Mouse (Mus musculus) hindbrain, embryonic 14.5 days (tissue): Measurements from ENCODE around the gene Reln. TPM values are rescaled to one million over a fixed set of nuclear protein-coding genes. Genes with fewer than 3 reads are reported as not detected.

Experiments
- ATAC-seq: fragments of 200-750 bp; cut with Nextera tagmentation; 2 replicates; pipeline ENCODE4 v1.8.0; 2017; ENCODE audit warnings: moderate number of reproducible peaks, mild to moderate bottlenecking, moderate TSS enrichment, moderate library complexity; ENCODE audit not compliant: low FRiP score
- DNase-seq: peaks from one replicate; pipeline ENCODE4 v3.0.0-alpha.2; 2015; ENCODE audit warnings: low spot score
- H3K27ac ChIP-seq: fragments of 300-500 bp; sonication (generic); 2 replicates; pipeline ENCODE4 v1.5.1; 2014; ENCODE audit warnings: mild to moderate bottlenecking, moderate library complexity
- H3K27me3 ChIP-seq: fragments of 300-500 bp; sonication (generic); 2 replicates; pipeline ENCODE4 v1.6.1; 2014; ENCODE audit warnings: mild to moderate bottlenecking, low read length, mixed read lengths; ENCODE audit not compliant: control insufficient read depth, insufficient read depth
- H3K36me3 ChIP-seq: fragments of 300-500 bp; sonication (generic); replicated peaks from 2 replicates; pipeline ENCODE4 v1.6.1; 2014; ENCODE audit not compliant: control insufficient read depth, insufficient read depth
- H3K4me1 ChIP-seq: fragments of 300-500 bp; sonication (generic); replicated peaks from 2 replicates; pipeline ENCODE4 v1.6.1; 2014; ENCODE audit warnings: antibody characterized with exemption, low read length, mixed read lengths; ENCODE audit not compliant: control insufficient read depth, insufficient read depth
- H3K4me2 ChIP-seq: fragments of 300-500 bp; sonication (generic); replicated peaks from 2 replicates; pipeline ENCODE4 v1.6.1; 2014; ENCODE audit warnings: mild to moderate bottlenecking, moderate library complexity
- H3K4me3 ChIP-seq: fragments of 300-500 bp; sonication (generic); replicated peaks from 2 replicates; pipeline ENCODE4 v1.5.1; 2014; ENCODE audit warnings: mild to moderate bottlenecking, low read length
- H3K9ac ChIP-seq: fragments of 300-500 bp; sonication (generic); 2 replicates; pipeline ENCODE4 v1.6.1; 2014
- H3K9me3 ChIP-seq: fragments of 300-500 bp; sonication (generic); 2 replicates; pipeline ENCODE4 v1.6.1; 2016; ENCODE audit warnings: low read length; ENCODE audit not compliant: control insufficient read depth
- WGBS: fragments of 180-500 bp; shearing (Covaris S2); extraction: QIAGEN DNeasy Blood & Tissue Kit; methylation state at CpG from one replicate; pipeline ENCODE4 v1.1.7; 2014; 5-methylcytosine and 5-hydroxymethylcytosine counted together
- polyA plus RNA-seq: library from polyadenylated mRNA; unstranded; fragments of >200 nt; fragmentation: Nextera tagmentation; extraction: Ambion mirVana; gene quantifications from 2 replicates; pipeline ENCODE4 v1.2.1, GENCODE M21; 2014

Reln gene
- polyA plus RNA-seq, 1 experiment from 2014 or later = 63.5 TPM

GRCm38 (mm10) chr5:22295161-22295560 lies 49.3 kb downstream of the Reln start:
- H3K9ac ChIP-seq = no peak overlapping the region
- WGBS = 57% methylated on average over 6 of the region's 6 CpGs
- no peak overlapping the region for H3K27ac ChIP-seq
- H3K9me3 ChIP-seq = no peaks in the 10 kb centered on the region
- no peaks in the 10 kb centered on the region for H3K36me3 ChIP-seq
- H3K4me1 ChIP-seq = 0 out of 2 replicates have a peak, but pooled peaks cover 3% of the 10 kb centered on the region
- H3K4me3 ChIP-seq = no peak overlapping the region
- H3K27me3 ChIP-seq = no peaks in the 10 kb centered on the region
- DNase-seq (no peak), ATAC-seq (no peak)
- no peak overlapping the region for H3K4me2 ChIP-seq

DNA sequence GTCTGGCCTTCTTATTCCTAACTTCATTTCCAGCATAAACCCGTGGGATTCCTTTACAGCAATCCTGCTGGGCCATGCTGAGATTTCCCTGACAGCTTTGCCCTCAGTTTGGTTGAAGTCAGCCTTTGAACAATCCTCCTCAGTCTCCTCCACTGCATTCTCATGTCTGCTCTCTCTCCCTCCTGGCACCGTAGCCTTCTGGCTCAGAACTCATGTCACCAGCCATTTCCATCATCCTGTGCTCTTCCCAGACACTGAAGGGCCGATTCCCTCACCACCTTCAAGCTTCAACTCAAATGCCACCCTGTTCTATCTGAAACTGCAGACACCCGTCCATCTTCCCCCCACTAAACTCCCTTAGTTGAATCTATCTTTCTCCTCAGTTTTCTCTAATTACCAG lies 53.1 kb downstream of the Reln start:
- no peak overlapping the region for H3K4me3 ChIP-seq
- no peaks in the 10 kb centered on the region for H3K27me3 ChIP-seq
- H3K27ac ChIP-seq = no peak overlapping the region
- 0 out of 2 replicates have a peak, but pooled peaks cover 3% of the 10 kb centered on the region for H3K4me1 ChIP-seq
- H3K9me3 ChIP-seq = no peaks in the 10 kb centered on the region
- ATAC-seq (no peak), DNase-seq (no peak)
- 78% methylated on average over 4 of the region's 4 CpGs for WGBS
- H3K36me3 ChIP-seq = no peaks in the 10 kb centered on the region
- H3K9ac ChIP-seq = no peak overlapping the region
- H3K4me2 ChIP-seq = no peak overlapping the region

GRCm38 (mm10) chr5:22285396-22285795 lies 59.1 kb downstream of the Reln start:
- ATAC-seq (no peak), DNase-seq (no peak)
- Histone ChIP-seq H3K27ac (no peak overlapping the region), H3K9ac (no peak overlapping the region), H3K4me3 (no peak overlapping the region), H3K4me2 (no peak overlapping the region), H3K27me3 (no peaks in the 10 kb centered on the region), H3K9me3 (no peaks in the 10 kb centered on the region), H3K4me1 (no peaks in the 10 kb centered on the region), H3K36me3 (no peaks in the 10 kb centered on the region)
- WGBS = 77% methylated on average over 4 of the region's 4 CpGs

DNA sequence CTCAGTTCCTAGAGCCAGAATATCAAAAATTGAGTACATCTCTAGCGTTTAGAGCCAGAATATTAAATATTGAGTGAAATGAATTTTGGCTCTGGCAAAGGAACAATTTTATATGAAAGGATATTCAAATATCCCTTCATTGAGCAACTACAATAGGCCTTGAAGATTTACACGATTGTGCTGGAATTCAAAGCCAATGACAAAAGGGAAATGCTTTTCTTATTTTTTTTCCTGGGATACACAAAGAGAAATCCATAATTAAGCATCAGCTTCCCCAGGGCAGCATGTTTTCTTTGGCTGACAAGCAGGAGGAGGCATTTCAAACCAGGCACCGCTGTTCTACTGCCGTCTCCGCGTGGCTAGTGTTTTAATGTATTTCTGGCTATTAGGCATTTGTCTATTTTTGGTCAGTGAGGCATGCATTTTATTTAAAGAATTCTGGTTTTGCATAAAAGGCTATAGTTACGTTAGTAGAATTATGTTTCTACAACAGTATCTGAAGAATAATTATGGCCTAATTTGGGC lies 62.3 kb downstream of the Reln start:
- no peaks in the 10 kb centered on the region for H3K36me3 ChIP-seq
- peak overlapping the region; percentile 32; the same call in 1 of the 2 replicates for H3K27ac ChIP-seq
- H3K9me3 ChIP-seq = 0 out of 2 replicates have a peak, but pooled peaks cover 3% of the 10 kb centered on the region
- no peak for ATAC-seq
- DNase-seq = no peak
- WGBS = 18% methylated on average over 7 of the region's 7 CpGs
- no peak overlapping the region for H3K9ac ChIP-seq
- no peaks in the 10 kb centered on the region for H3K4me1 ChIP-seq
- H3K27me3 ChIP-seq = no peaks in the 10 kb centered on the region
- no peak overlapping the region for H3K4me2 ChIP-seq
- H3K4me3 ChIP-seq = no peak overlapping the region

DNA sequence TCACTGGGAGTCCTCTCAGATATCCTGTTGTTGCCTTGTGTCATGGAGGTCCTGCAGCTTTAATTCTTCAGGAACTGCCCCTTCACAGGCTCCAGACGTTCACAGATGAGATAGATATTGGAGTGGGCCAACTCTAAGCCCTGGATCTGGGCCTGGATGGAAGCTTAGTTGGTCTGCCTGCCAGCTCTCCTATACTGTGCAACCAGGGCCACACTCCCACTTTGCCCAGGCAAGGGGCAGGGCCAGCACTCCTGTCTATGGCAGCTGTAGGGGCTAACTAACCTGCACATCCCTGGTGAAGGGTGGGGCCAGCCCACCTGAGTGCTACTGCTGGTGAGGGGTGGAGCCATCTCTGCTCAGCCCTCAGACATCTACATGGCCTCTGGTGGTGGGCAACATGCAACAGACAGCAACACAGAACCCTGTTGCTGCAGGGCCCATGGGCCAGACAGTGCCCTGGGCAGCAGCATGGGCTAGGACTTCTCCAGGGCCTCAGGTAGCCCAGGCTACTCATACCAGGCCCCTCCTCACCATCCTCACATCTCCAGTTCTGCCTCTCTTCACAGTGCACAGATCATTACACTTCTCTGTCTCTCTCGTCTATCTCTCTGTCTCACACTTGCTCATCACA lies 63.9 kb downstream of the Reln start:
- no peak for DNase-seq
- no peaks in the 10 kb centered on the region for H3K4me1 ChIP-seq
- H3K9me3 ChIP-seq = 0 out of 2 replicates have a peak, but pooled peaks cover 3% of the 10 kb centered on the region
- H3K4me3 ChIP-seq = no peak overlapping the region
- no peaks in the 10 kb centered on the region for H3K36me3 ChIP-seq
- H3K27me3 ChIP-seq = no peaks in the 10 kb centered on the region
- WGBS = 85% methylated on average over 2 of the region's 2 CpGs
- ATAC-seq = peak; percentile 25; the same call in 1 of the 2 replicates
- no peak overlapping the region for H3K27ac ChIP-seq
- H3K9ac ChIP-seq = no peak overlapping the region
- H3K4me2 ChIP-seq = no peak overlapping the region

GRCm38 (mm10) chr5:22279201-22279600 lies 65.3 kb downstream of the Reln start:
- WGBS = 71% methylated on average over 4 of the region's 4 CpGs
- Histone ChIP-seq H3K9me3 (0 out of 2 replicates have a peak, but pooled peaks cover 3% of the 10 kb centered on the region), H3K27me3 (no peaks in the 10 kb centered on the region), H3K9ac (no peak overlapping the region), H3K36me3 (no peaks in the 10 kb centered on the region), H3K4me3 (no peak overlapping the region), H3K4me2 (no peak overlapping the region), H3K4me1 (no peaks in the 10 kb centered on the region), H3K27ac (no peak overlapping the region)
- DNase-seq = no peak
- no peak for ATAC-seq

- WGBS = 95% methylated on average over 4 of the region's 4 CpGs
- Histone ChIP-seq H3K36me3 (no peaks in the 10 kb centered on the region), H3K4me3 (no peak overlapping the region), H3K4me2 (no peak overlapping the region), H3K27me3 (no peaks in the 10 kb centered on the region), H3K9ac (no peak overlapping the region), H3K4me1 (no peaks in the 10 kb centered on the region), H3K27ac (no peak overlapping the region), H3K9me3 (0 out of 2 replicates have a peak, but pooled peaks cover 3% of the 10 kb centered on the region)
- DNase-seq (no peak), ATAC-seq (no peak)
These were observed 70.4 kb downstream of the Reln start for GRCm38 (mm10) chr5:22274134-22274533.

DNA sequence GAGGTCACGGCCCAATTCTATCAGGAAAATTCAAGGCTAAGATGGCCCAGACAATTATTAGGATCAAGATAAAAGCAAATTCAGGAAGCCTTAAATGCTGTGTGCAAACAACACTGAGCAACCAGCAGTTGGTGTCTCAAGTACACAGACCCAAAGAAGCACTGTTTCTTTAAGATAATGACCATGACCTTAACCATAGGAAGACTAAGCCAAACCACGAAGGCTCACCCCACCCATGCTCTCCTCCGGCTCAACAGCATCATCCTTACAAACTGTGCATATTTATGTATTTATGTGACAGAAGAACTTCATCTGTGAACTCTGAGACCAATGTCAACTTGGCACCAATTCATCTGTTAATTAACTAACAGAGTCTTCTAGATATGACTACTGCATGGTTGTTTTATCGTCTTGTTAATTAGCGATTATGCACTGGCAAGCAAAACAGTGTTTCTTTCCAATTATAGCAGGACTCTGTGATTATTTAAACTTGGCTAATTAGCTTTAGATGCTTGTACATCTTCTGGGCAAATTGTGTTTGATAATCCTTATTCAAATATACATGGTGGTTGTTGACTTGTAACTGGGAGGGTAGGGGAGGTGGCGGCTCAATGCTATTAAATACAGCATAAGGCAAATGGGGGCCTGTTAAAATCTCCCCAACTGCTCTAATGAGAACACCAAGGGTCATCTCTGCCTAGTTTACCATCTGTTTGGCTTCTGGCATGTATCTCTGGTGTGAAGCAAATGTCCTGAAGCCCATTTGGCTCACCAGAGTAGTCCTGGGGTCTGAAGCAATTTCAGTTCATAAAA lies 77.8 kb downstream of the Reln start:
- H3K4me2 ChIP-seq = no peak overlapping the region
- no peaks in the 10 kb centered on the region for H3K36me3 ChIP-seq
- H3K4me3 ChIP-seq = no peak overlapping the region
- no peaks in the 10 kb centered on the region for H3K9me3 ChIP-seq
- peak; percentile 64 for ATAC-seq
- WGBS = 68% methylated on average over 6 of the region's 6 CpGs
- H3K4me1 ChIP-seq = no peaks in the 10 kb centered on the region
- DNase-seq = peak; percentile 33
- no peak overlapping the region for H3K9ac ChIP-seq
- H3K27ac ChIP-seq = no peak overlapping the region
- H3K27me3 ChIP-seq = no peaks in the 10 kb centered on the region

- Histone ChIP-seq H3K9ac (no peak overlapping the region), H3K4me3 (no peak overlapping the region), H3K27ac (no peak overlapping the region), H3K4me1 (no peaks in the 10 kb centered on the region), H3K27me3 (no peaks in the 10 kb centered on the region), H3K9me3 (no peaks in the 10 kb centered on the region), H3K36me3 (no peaks in the 10 kb centered on the region), H3K4me2 (no peak overlapping the region)
- DNase-seq (no peak), ATAC-seq (no peak)
- WGBS = 96% methylated on average over 3 of the region's 3 CpGs
These were observed 82.1 kb downstream of the Reln start for GRCm38 (mm10) chr5:22262351-22262765.
